In the genomic region with DNA sequence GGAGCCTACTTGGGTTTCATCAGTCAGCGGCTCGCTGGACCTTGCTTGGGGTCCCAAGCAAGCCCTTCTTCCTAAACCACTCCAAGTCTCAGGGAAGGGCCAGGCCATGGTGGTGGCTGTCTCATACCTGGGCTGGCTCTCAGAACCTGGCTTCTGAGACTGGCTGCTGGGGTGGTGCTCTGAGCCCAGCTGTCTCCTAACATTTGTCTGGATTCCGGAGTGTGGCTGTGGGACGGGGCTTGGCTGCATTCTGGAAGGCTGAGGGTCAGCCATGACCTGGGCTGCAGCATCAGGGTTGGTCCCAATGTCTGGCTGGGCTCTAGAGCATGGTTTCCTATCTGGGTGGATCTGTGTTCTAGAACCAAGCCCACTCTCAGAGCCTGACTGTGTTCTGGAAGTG, we compare ENCODE assay signal across 18 mouse cellular contexts. TPM values are rescaled to one million over a fixed set of nuclear protein-coding genes. Genes with fewer than 3 reads are reported as not detected.
DNase-seq lines count a peak whose midpoint lies in the region; ATAC-seq and TF ChIP-seq lines count a peak whose summit lies in the region.
"Had no signal": no experiment of that assay in that cellular context is flagged by ENCODE, and none has a peak within 500 bp of the region (broad histone marks: within the 10 kb centered on the region; RNA-seq: fewer than 3 reads in every experiment).

No protein-coding gene starts in this region.

- WGBS in intestine, embryonic 14.5 days = 89% methylated on average over 4 of the region's 4 CpGs
- WGBS in intestine, postnatal 0 days = 90% methylated on average over 4 of the region's 4 CpGs
- WGBS in lung, postnatal 0 days = 74% methylated on average over 4 of the region's 4 CpGs
- WGBS in lung, adult 2 months = 88% methylated on average over 4 of the region's 4 CpGs
- 85% methylated on average over 4 of the region's 4 CpGs for WGBS in limb, embryonic 10.5 days
- 81% methylated on average over 4 of the region's 4 CpGs for WGBS in stomach, embryonic 15.5 days

- TF ChIP-seq EP300 in lung, postnatal 0 days (IDR thresholded peaks at IDR 0.05) = no peak

- no peaks in the 10 kb centered on the region for H3K36me3 ChIP-seq in intestine, embryonic 14.5 days (ENCODE audit: control insufficient read depth, insufficient read depth, low read length)
- H3K36me3 ChIP-seq in intestine, postnatal 0 days (ENCODE audit: control insufficient read depth, insufficient read depth) = no peaks in the 10 kb centered on the region
- H3K36me3 ChIP-seq in lung, postnatal 0 days (ENCODE audit: insufficient read depth, low read length) = no peaks in the 10 kb centered on the region
- H3K36me3 ChIP-seq in limb, embryonic 10.5 days = peaks cover 5% of the 10 kb centered on the region; the same call in 1 of the 2 replicates
- H3K36me3 ChIP-seq in stomach, embryonic 15.5 days = no peaks in the 10 kb centered on the region
- H3K36me3 ChIP-seq: hindbrain, embryonic 12.5 days; liver, embryonic 15.5 days had no signal

- peak overlapping the region; percentile 80; the same call in 1 of the 2 replicates for H3K27ac ChIP-seq in intestine, embryonic 14.5 days (ENCODE audit: low read depth)
- H3K27ac ChIP-seq in intestine, postnatal 0 days (ENCODE audit: low read depth, low read length) = no peak overlapping the region; the same call in 1 of the 2 replicates
- 0 out of 2 replicates have a peak overlapping the region, but pooled peaks have one; percentile 78 for H3K27ac ChIP-seq in lung, postnatal 0 days (ENCODE audit: low read length)
- peak overlapping the region; percentile 86 for H3K27ac ChIP-seq in limb, embryonic 10.5 days
- peak overlapping the region; percentile 86 for H3K27ac ChIP-seq in stomach, embryonic 15.5 days
- H3K27ac ChIP-seq: forebrain, embryonic 13.5 days; hindbrain, embryonic 12.5 days; liver, embryonic 15.5 days had no signal

- H3K9me3 ChIP-seq in intestine, embryonic 14.5 days (ENCODE audit: control insufficient read depth, low read length) = no peaks in the 10 kb centered on the region
- no peaks in the 10 kb centered on the region for H3K9me3 ChIP-seq in intestine, postnatal 0 days (ENCODE audit: control insufficient read depth)
- no peaks in the 10 kb centered on the region for H3K9me3 ChIP-seq in lung, postnatal 0 days (ENCODE audit: low read length)
- no peaks in the 10 kb centered on the region for H3K9me3 ChIP-seq in limb, embryonic 10.5 days (replicated peaks)
- H3K9me3 ChIP-seq in stomach, embryonic 15.5 days = no peaks in the 10 kb centered on the region
- H3K9me3 ChIP-seq: forebrain, embryonic 13.5 days; heart, embryonic 10.5 days; hindbrain, embryonic 12.5 days; liver, embryonic 15.5 days had no signal

- H3K4me3 ChIP-seq in intestine, embryonic 14.5 days (ENCODE audit: low read depth, low read length) = no peak overlapping the region
- H3K4me3 ChIP-seq in intestine, postnatal 0 days (ENCODE audit: low read depth, low read length) = no peak overlapping the region
- no peak overlapping the region for H3K4me3 ChIP-seq in lung, postnatal 0 days (ENCODE audit: low read depth, low read length)
- H3K4me3 ChIP-seq in lung, adult 2 months (replicated peaks; ENCODE audit: extremely low read depth, low read depth, low read length) = no peak overlapping the region
- H3K4me3 ChIP-seq in limb, embryonic 10.5 days = 0 out of 2 replicates have a peak overlapping the region, but pooled peaks have one; percentile 23
- no peak overlapping the region for H3K4me3 ChIP-seq in stomach, embryonic 15.5 days (replicated peaks)
- H3K4me3 ChIP-seq: forebrain, embryonic 13.5 days; hindbrain, embryonic 12.5 days; liver, embryonic 15.5 days had no signal

- no peak overlapping the region for H3K4me2 ChIP-seq in intestine, embryonic 14.5 days (ENCODE audit: low read length)
- no peak overlapping the region for H3K4me2 ChIP-seq in intestine, postnatal 0 days (replicated peaks; ENCODE audit: low read depth)
- no peak overlapping the region for H3K4me2 ChIP-seq in lung, postnatal 0 days (replicated peaks; ENCODE audit: low read depth, low read length)
- H3K4me2 ChIP-seq in stomach, embryonic 15.5 days = no peak overlapping the region
- H3K4me2 ChIP-seq: forebrain, embryonic 13.5 days; hindbrain, embryonic 12.5 days; liver, embryonic 15.5 days had no signal

- TF ChIP-seq CTCF in intestine, postnatal 0 days (IDR thresholded peaks at IDR 0.05; ENCODE audit: low read depth) = no peak
- TF ChIP-seq CTCF in lung, postnatal 0 days (IDR thresholded peaks at IDR 0.05) = no peak
- no peak for TF ChIP-seq CTCF in lung, adult 2 months (IDR thresholded peaks at IDR 0.05; ENCODE audit: insufficient read depth, low read length)

- peaks cover 31% of the 10 kb centered on the region for H3K4me1 ChIP-seq in intestine, embryonic 14.5 days (replicated peaks; ENCODE audit: control insufficient read depth, insufficient read depth, low read length)
- H3K4me1 ChIP-seq in intestine, postnatal 0 days (replicated peaks; ENCODE audit: control insufficient read depth, insufficient read depth, low read length) = 0 out of 2 replicates have a peak, but pooled peaks cover 2% of the 10 kb centered on the region
- 0 out of 2 replicates have a peak, but pooled peaks cover 5% of the 10 kb centered on the region for H3K4me1 ChIP-seq in lung, postnatal 0 days (ENCODE audit: insufficient read depth, low read depth, low read length)
- no peaks in the 10 kb centered on the region for H3K4me1 ChIP-seq in lung, adult 2 months (ENCODE audit: control insufficient read depth, insufficient read depth, low read length)
- peaks cover 44% of the 10 kb centered on the region for H3K4me1 ChIP-seq in limb, embryonic 10.5 days
- peaks cover 38% of the 10 kb centered on the region for H3K4me1 ChIP-seq in stomach, embryonic 15.5 days

- H3K27me3 ChIP-seq in intestine, embryonic 14.5 days (replicated peaks; ENCODE audit: control insufficient read depth, insufficient read depth, low read length) = peaks cover 9% of the 10 kb centered on the region; the same call in 1 of the 2 replicates
- H3K27me3 ChIP-seq in intestine, postnatal 0 days (replicated peaks; ENCODE audit: control insufficient read depth, insufficient read depth, low read length) = peaks cover 14% of the 10 kb centered on the region
- H3K27me3 ChIP-seq in lung, postnatal 0 days (replicated peaks; ENCODE audit: insufficient read depth, low read length) = no peaks in the 10 kb centered on the region
- peaks cover 64% of the 10 kb centered on the region for H3K27me3 ChIP-seq in limb, embryonic 10.5 days (ENCODE audit: low read depth, poor library complexity, severe bottlenecking)
- H3K27me3 ChIP-seq in stomach, embryonic 15.5 days (replicated peaks) = 0 out of 2 replicates have a peak, but pooled peaks cover 14% of the 10 kb centered on the region

- no peak for ATAC-seq in intestine, embryonic 14.5 days (replicated peaks; ENCODE audit: low FRiP score, low TSS enrichment, low read depth)
- ATAC-seq in intestine, postnatal 0 days = no peak
- ATAC-seq in lung, postnatal 0 days = no peak
- ATAC-seq in stomach, embryonic 15.5 days (ENCODE audit: insufficient read depth, low FRiP score, low read depth) = no peak
- ATAC-seq in frontal cortex, adult (ENCODE audit: low TSS enrichment) = no peak
- ATAC-seq: forebrain, embryonic 13.5 days; midbrain, embryonic 16.5 days had no signal

- no peak overlapping the region for H3K9ac ChIP-seq in intestine, embryonic 14.5 days (ENCODE audit: low read length)
- H3K9ac ChIP-seq in intestine, postnatal 0 days (ENCODE audit: low read depth, low read length) = no peak overlapping the region
- no peak overlapping the region for H3K9ac ChIP-seq in lung, postnatal 0 days (replicated peaks; ENCODE audit: low read depth)
- no peak overlapping the region for H3K9ac ChIP-seq in stomach, embryonic 15.5 days
- H3K9ac ChIP-seq: forebrain, embryonic 13.5 days; hindbrain, embryonic 12.5 days; liver, embryonic 15.5 days had no signal

- TF ChIP-seq POLR2A in lung, adult 2 months (IDR thresholded peaks at IDR 0.05; ENCODE audit: borderline replicate concordance, extremely low read depth, low read depth, low read length) = no peak

- no peak for DNase-seq in intestine, embryonic 14.5 days (ENCODE audit: low spot score)
- DNase-seq in lung, postnatal 0 days (ENCODE audit: low spot score) = no peak
- no peak for DNase-seq in lung, adult 2 months
- no peak for DNase-seq in limb, embryonic 10.5 days (ENCODE audit: low spot score)
- no peak for DNase-seq in thymus, adult 18-20 months
- DNase-seq: cerebellum, adult 9-10 months; gastrocnemius, postnatal 36 days; kidney, adult 18-20 months; thymus, postnatal 4 days had no signal

RNA-seq across cellular contexts. Expression of a gene that starts 6.5 kb away (rescaled TPM):
- polyA plus RNA-seq in intestine, embryonic 14.5 days (2014; fragmentation: Nextera tagmentation; extraction: Ambion mirVana) = 0.07 and 0.11 TPM in 2 replicates
- polyA plus RNA-seq in intestine, postnatal 0 days (2015; fragmentation: Nextera tagmentation; extraction: Ambion mirVana) = 0.04 and 0.08 TPM in 2 replicates
- 0.33 and 0.55 TPM in 2 replicates for polyA plus RNA-seq in lung, postnatal 0 days (2015; fragmentation: Nextera tagmentation; extraction: Ambion mirVana)
- polyA plus RNA-seq in lung, adult 2 months (2012; rRNA removed) = 10.3 and 11.2 TPM in 2 replicates
- 0.09 TPM in 1 of 2 replicates, not detected in the other for polyA plus RNA-seq in limb, embryonic 10.5 days (2016; fragmentation: Nextera tagmentation; extraction: Ambion mirVana)
- 0.04 and 0.12 TPM in 2 replicates for polyA plus RNA-seq in stomach, embryonic 15.5 days (2015; fragmentation: Nextera tagmentation; extraction: Ambion mirVana)
- polyA plus RNA-seq: forebrain, embryonic 13.5 days; heart, embryonic 10.5 days; hindbrain, embryonic 12.5 days; liver, embryonic 15.5 days; midbrain, embryonic 16.5 days; neural tube, embryonic 11.5 days had no signal

RNA-seq across cellular contexts. Expression of a gene that starts 8.0 kb away (rescaled TPM):
- polyA plus RNA-seq in intestine, embryonic 14.5 days (2014; fragmentation: Nextera tagmentation; extraction: Ambion mirVana) = 22.3 and 23.6 TPM in 2 replicates
- 9.8 and 10.7 TPM in 2 replicates for polyA plus RNA-seq in intestine, postnatal 0 days (2015; fragmentation: Nextera tagmentation; extraction: Ambion mirVana)
- polyA plus RNA-seq in lung, postnatal 0 days (2015; fragmentation: Nextera tagmentation; extraction: Ambion mirVana) = 19.6 and 28.4 TPM in 2 replicates
- 39.9 and 44.0 TPM in 2 replicates for polyA plus RNA-seq in lung, adult 2 months (2012; rRNA removed)
- 3.2 and 3.6 TPM in 2 replicates for polyA plus RNA-seq in limb, embryonic 10.5 days (2016; fragmentation: Nextera tagmentation; extraction: Ambion mirVana)
- polyA plus RNA-seq in stomach, embryonic 15.5 days (2015; fragmentation: Nextera tagmentation; extraction: Ambion mirVana) = 23.5 and 25.3 TPM in 2 replicates

RNA-seq across cellular contexts. Expression of a gene that starts 13.7 kb away (rescaled TPM):
- polyA plus RNA-seq in intestine, embryonic 14.5 days (2014; fragmentation: Nextera tagmentation; extraction: Ambion mirVana) = 85.0 and 86.8 TPM in 2 replicates
- 99.8 and 111 TPM in 2 replicates for polyA plus RNA-seq in intestine, postnatal 0 days (2015; fragmentation: Nextera tagmentation; extraction: Ambion mirVana)
- 94.3 and 101 TPM in 2 replicates for polyA plus RNA-seq in lung, postnatal 0 days (2015; fragmentation: Nextera tagmentation; extraction: Ambion mirVana)
- polyA plus RNA-seq in lung, adult 2 months (2012; rRNA removed) = 106 and 134 TPM in 2 replicates
- polyA plus RNA-seq in limb, embryonic 10.5 days (2016; fragmentation: Nextera tagmentation; extraction: Ambion mirVana) = 99.6 and 114 TPM in 2 replicates
- polyA plus RNA-seq in stomach, embryonic 15.5 days (2015; fragmentation: Nextera tagmentation; extraction: Ambion mirVana) = 78.8 and 79.1 TPM in 2 replicates

RNA-seq across cellular contexts. Expression of a gene that starts 15.7 kb away (rescaled TPM):
- polyA plus RNA-seq in intestine, embryonic 14.5 days (2014; fragmentation: Nextera tagmentation; extraction: Ambion mirVana) = 26.0 and 27.7 TPM in 2 replicates
- polyA plus RNA-seq in intestine, postnatal 0 days (2015; fragmentation: Nextera tagmentation; extraction: Ambion mirVana) = 14.7 and 15.0 TPM in 2 replicates
- 20.3 and 23.0 TPM in 2 replicates for polyA plus RNA-seq in lung, postnatal 0 days (2015; fragmentation: Nextera tagmentation; extraction: Ambion mirVana)
- polyA plus RNA-seq in lung, adult 2 months (2012; rRNA removed) = 30.5 and 36.7 TPM in 2 replicates
- polyA plus RNA-seq in limb, embryonic 10.5 days (2016; fragmentation: Nextera tagmentation; extraction: Ambion mirVana) = 62.5 and 67.7 TPM in 2 replicates
- polyA plus RNA-seq in stomach, embryonic 15.5 days (2015; fragmentation: Nextera tagmentation; extraction: Ambion mirVana) = 40.5 and 40.9 TPM in 2 replicates

RNA-seq across cellular contexts. Expression of a gene that starts 20.7 kb away (rescaled TPM):
- 4.8 and 6.9 TPM in 2 replicates for polyA plus RNA-seq in intestine, embryonic 14.5 days (2014; fragmentation: Nextera tagmentation; extraction: Ambion mirVana)
- polyA plus RNA-seq in intestine, postnatal 0 days (2015; fragmentation: Nextera tagmentation; extraction: Ambion mirVana) = 29.6 and 32.8 TPM in 2 replicates
- polyA plus RNA-seq in lung, postnatal 0 days (2015; fragmentation: Nextera tagmentation; extraction: Ambion mirVana) = 14.0 and 16.9 TPM in 2 replicates
- polyA plus RNA-seq in lung, adult 2 months (2012; rRNA removed) = 33.3 and 39.9 TPM in 2 replicates
- polyA plus RNA-seq in limb, embryonic 10.5 days (2016; fragmentation: Nextera tagmentation; extraction: Ambion mirVana) = 7.6 and 8.8 TPM in 2 replicates
- polyA plus RNA-seq in stomach, embryonic 15.5 days (2015; fragmentation: Nextera tagmentation; extraction: Ambion mirVana) = 12.8 and 13.6 TPM in 2 replicates
